Mouse (Mus musculus) liver, embryonic 13.5 days (tissue): ENCODE data around the gene Kremen2. TPM values are rescaled to one million over a fixed set of nuclear protein-coding genes. Genes with fewer than 3 reads are reported as not detected.

Source experiments
- ATAC-seq: fragments of 200-750 bp; cut with Nextera tagmentation; 2 replicates; pipeline ENCODE4 v1.8.0; 2017; ENCODE audit warnings: low read depth, mild to moderate bottlenecking, moderate number of reproducible peaks, moderate library complexity
- DNase-seq: peaks from one replicate; pipeline ENCODE4 v3.0.0; 2022
- H3K27ac ChIP-seq: fragments of 300-500 bp; sonication (generic); 2 replicates; pipeline ENCODE4 v1.5.1; 2015; ENCODE audit warnings: moderate library complexity, mild to moderate bottlenecking, inconsistent platforms
- H3K27me3 ChIP-seq: fragments of 300-500 bp; sonication (generic); 2 replicates; pipeline ENCODE4 v1.6.1; 2015; ENCODE audit warnings: mild to moderate bottlenecking, inconsistent platforms
- H3K36me3 ChIP-seq: fragments of 300-500 bp; sonication (generic); 2 replicates; pipeline ENCODE4 v1.6.1; 2015; ENCODE audit warnings: mild to moderate bottlenecking, inconsistent platforms
- H3K4me1 ChIP-seq: fragments of 300-500 bp; sonication (generic); replicated peaks from 2 replicates; pipeline ENCODE4 v1.6.1; 2015; ENCODE audit warnings: inconsistent platforms
- H3K4me2 ChIP-seq: fragments of 300-500 bp; sonication (generic); 2 replicates; pipeline ENCODE4 v1.6.1; 2015; ENCODE audit warnings: inconsistent platforms, mild to moderate bottlenecking, moderate library complexity
- H3K4me3 ChIP-seq: fragments of 300-500 bp; sonication (generic); replicated peaks from 2 replicates; pipeline ENCODE4 v1.5.1; 2015; ENCODE audit warnings: mild to moderate bottlenecking, inconsistent platforms
- H3K9ac ChIP-seq: fragments of 300-500 bp; sonication (generic); 2 replicates; pipeline ENCODE4 v1.6.1; 2015; ENCODE audit warnings: mild to moderate bottlenecking, inconsistent platforms
- H3K9me3 ChIP-seq: fragments of 300-500 bp; sonication (generic); replicated peaks from 2 replicates; pipeline ENCODE4 v1.6.1; 2016; ENCODE audit warnings: inconsistent platforms
- WGBS: fragments of 180-500 bp; shearing (Covaris S2); methylation state at CpG from one replicate; pipeline ENCODE4 v1.1.7; 2015; ENCODE audit not compliant: insufficient replicate concordance; 5-methylcytosine and 5-hydroxymethylcytosine counted together
- polyA plus RNA-seq: library from polyadenylated mRNA; unstranded; fragments of >200 nt; fragmentation: Nextera tagmentation; extraction: Ambion mirVana; gene quantifications from 2 replicates; pipeline ENCODE4 v1.2.1, GENCODE M21; 2015

The Kremen2 gene
- polyA plus RNA-seq, 1 experiment from 2014 or later: 0.10 TPM

GRCm38 (mm10) chr17:23700079-23700478, 45.6 kb downstream of the Kremen2 start:
- under 1% methylated on average over 28 of the region's 28 CpGs for WGBS
- Histone ChIP-seq H3K27ac (no peak overlapping the region), H3K4me3 (peak overlapping the region; percentile 66), H3K36me3 (no peaks in the 10 kb centered on the region), H3K4me1 (peaks cover 10% of the 10 kb centered on the region), H3K9ac (peak overlapping the region; percentile 49), H3K9me3 (no peaks in the 10 kb centered on the region), H3K4me2 (peak overlapping the region; percentile 86), H3K27me3 (peaks cover 81% of the 10 kb centered on the region)
- ATAC-seq (peak; percentile 87), DNase-seq (peak; percentile 44)

GRCm38 (mm10) chr17:23699131-23700077, 46.2 kb downstream of the Kremen2 start:
- no peaks in the 10 kb centered on the region for H3K9me3 ChIP-seq
- peak overlapping the region; percentile 86 for H3K4me2 ChIP-seq
- H3K4me1 ChIP-seq: peaks cover 10% of the 10 kb centered on the region
- H3K4me3 ChIP-seq: peak overlapping the region; percentile 66
- no peaks in the 10 kb centered on the region for H3K36me3 ChIP-seq
- under 1% methylated on average over 98 of the region's 101 CpGs for WGBS
- H3K27me3 ChIP-seq: peaks cover 83% of the 10 kb centered on the region
- peak overlapping the region; percentile 49 for H3K9ac ChIP-seq
- H3K27ac ChIP-seq: no peak overlapping the region
- ATAC-seq (peak; percentile 27; the same call in 1 of the 2 replicates), DNase-seq (no peak)

DNA sequence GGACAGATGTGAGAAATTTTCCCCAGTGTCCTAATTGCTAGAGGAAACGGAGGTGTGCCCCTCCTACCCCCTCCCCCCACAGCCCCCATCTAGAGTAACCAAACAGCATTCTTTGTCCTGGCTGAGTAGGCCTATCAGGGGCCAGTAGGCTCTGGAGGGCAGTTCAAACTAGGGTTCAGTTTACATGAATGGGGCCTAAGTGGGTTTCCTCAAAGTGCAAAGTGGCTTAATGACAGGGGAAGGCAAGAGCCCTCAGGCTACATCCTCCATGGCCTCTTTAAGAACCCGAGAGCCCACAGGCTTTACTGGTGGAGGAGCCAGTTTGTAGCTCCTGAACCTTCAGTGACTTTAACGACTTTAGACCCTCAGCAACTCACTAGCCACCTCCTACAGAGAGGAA, 49.8 kb downstream of the Kremen2 start:
- Histone ChIP-seq H3K27me3 (peaks cover 71% of the 10 kb centered on the region), H3K4me1 (peaks cover 10% of the 10 kb centered on the region), H3K4me3 (no peak overlapping the region), H3K4me2 (no peak overlapping the region), H3K9ac (no peak overlapping the region), H3K36me3 (no peaks in the 10 kb centered on the region), H3K9me3 (no peaks in the 10 kb centered on the region), H3K27ac (no peak overlapping the region)
- no peak for DNase-seq
- 20% methylated on average over 3 of the region's 3 CpGs for WGBS
- no peak for ATAC-seq

DNA sequence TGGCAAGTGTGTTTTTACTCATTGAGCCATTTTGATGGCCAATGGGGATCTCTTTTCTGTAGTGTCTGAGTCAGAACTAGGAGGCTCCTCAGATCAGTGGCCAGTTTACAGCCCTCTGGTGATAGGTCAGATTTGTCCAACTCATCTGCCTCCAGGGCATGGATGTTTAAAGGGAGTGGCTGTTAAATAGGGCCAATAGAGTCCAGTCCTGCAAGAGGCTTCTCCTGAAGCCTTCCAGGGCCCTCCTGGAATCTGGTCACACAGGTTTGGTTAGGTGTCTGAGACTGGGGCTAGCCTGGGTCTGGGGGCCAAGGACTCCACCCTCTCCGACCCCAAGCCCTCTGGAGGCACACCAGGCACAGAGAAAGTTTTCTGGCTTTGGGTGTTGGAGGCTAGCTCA, 51.1 kb downstream of the Kremen2 start:
- Histone ChIP-seq H3K36me3 (no peaks in the 10 kb centered on the region), H3K9me3 (no peaks in the 10 kb centered on the region), H3K27ac (no peak overlapping the region), H3K4me1 (peaks cover 6% of the 10 kb centered on the region), H3K9ac (no peak overlapping the region), H3K27me3 (peaks cover 58% of the 10 kb centered on the region), H3K4me3 (no peak overlapping the region), H3K4me2 (no peak overlapping the region)
- WGBS: 46% methylated on average over 1 of the region's 1 CpGs
- DNase-seq: no peak
- ATAC-seq: no peak

Other genes with a start within 250 kb of the Kremen2 start
- gene Zfp213, start 181.6 kb downstream of the Kremen2 start, polyA plus RNA-seq: 5.5 and 6.5 TPM in 2 replicates
- gene Zfp13, start 146.3 kb downstream of the Kremen2 start, polyA plus RNA-seq: 1.2 and 1.6 TPM in 2 replicates
- gene Zscan10, start 145.0 kb downstream of the Kremen2 start, polyA plus RNA-seq: not detected in 2 replicates
- gene Mmp25, start 100.6 kb downstream of the Kremen2 start, polyA plus RNA-seq: 0.14 and 0.15 TPM in 2 replicates
- gene Bicdl2, start 85.3 kb downstream of the Kremen2 start, polyA plus RNA-seq: 0.10 and 0.14 TPM in 2 replicates
- 21.6 and 21.9 TPM in 2 replicates for gene Hcfc1r1, start 72.2 kb downstream of the Kremen2 start, polyA plus RNA-seq
- 27.6 and 27.8 TPM in 2 replicates for gene Thoc6, start 72.0 kb downstream of the Kremen2 start, polyA plus RNA-seq
- gene Tnfrsf12a, start 68.4 kb downstream of the Kremen2 start, polyA plus RNA-seq: 6.2 and 6.7 TPM in 2 replicates
- 0.68 and 1.3 TPM in 2 replicates for gene Cldn6, start 66.6 kb downstream of the Kremen2 start, polyA plus RNA-seq
- not detected in 2 replicates for gene Cldn9, start 61.8 kb downstream of the Kremen2 start, polyA plus RNA-seq
- 0.05 TPM in 1 of 2 replicates, not detected in the other for gene 1520401A03Rik, start 23.1 kb downstream of the Kremen2 start, polyA plus RNA-seq
- 26.6 and 27.8 TPM in 2 replicates for gene Pkmyt1, start 19.5 kb downstream of the Kremen2 start, polyA plus RNA-seq
- 7.8 and 7.9 TPM in 2 replicates for gene Paqr4, start 5.0 kb downstream of the Kremen2 start, polyA plus RNA-seq
- 12.6 and 13.0 TPM in 2 replicates for gene Flywch1, start 25.8 kb upstream of the Kremen2 start, polyA plus RNA-seq
- gene Flywch2, start 40.2 kb upstream of the Kremen2 start, polyA plus RNA-seq: 1.3 and 1.4 TPM in 2 replicates
- 228 and 235 TPM in 2 replicates for gene Srrm2, start 44.7 kb upstream of the Kremen2 start, polyA plus RNA-seq
- 535 and 572 TPM in 2 replicates for gene Elob, start 83.3 kb upstream of the Kremen2 start, polyA plus RNA-seq
- not detected in 2 replicates for gene Prss33, start 90.2 kb upstream of the Kremen2 start, polyA plus RNA-seq
- gene Prss32, start 98.0 kb upstream of the Kremen2 start, polyA plus RNA-seq: not detected in 2 replicates
- gene Prss41, start 98.3 kb upstream of the Kremen2 start, polyA plus RNA-seq: 0.09 and 0.22 TPM in 2 replicates
- not detected in 2 replicates for gene Prss21, start 122.2 kb upstream of the Kremen2 start, polyA plus RNA-seq
- gene Dcpp1, start 135.0 kb upstream of the Kremen2 start, polyA plus RNA-seq: not detected in 2 replicates
- gene Dcpp2, start 135.0 kb upstream of the Kremen2 start, polyA plus RNA-seq: not detected in 2 replicates
- gene Dcpp3, start 171.6 kb upstream of the Kremen2 start, polyA plus RNA-seq: not detected in 2 replicates
- gene Sbp, start 195.8 kb upstream of the Kremen2 start, polyA plus RNA-seq: not detected in 2 replicates
- not detected in 2 replicates for gene Sbpl, start 209.4 kb upstream of the Kremen2 start, polyA plus RNA-seq
- not detected in 2 replicates for gene Prss30, start 234.7 kb upstream of the Kremen2 start, polyA plus RNA-seq